Mouse (Mus musculus) lung, postnatal 4 days (tissue): ENCODE results near the gene Tacc2.

Experiments
- DNase-seq, 2 experiments: peaks; one replicate each; pipeline ENCODE4 v3.0.0; 2021

Gene Tacc2

DNA sequence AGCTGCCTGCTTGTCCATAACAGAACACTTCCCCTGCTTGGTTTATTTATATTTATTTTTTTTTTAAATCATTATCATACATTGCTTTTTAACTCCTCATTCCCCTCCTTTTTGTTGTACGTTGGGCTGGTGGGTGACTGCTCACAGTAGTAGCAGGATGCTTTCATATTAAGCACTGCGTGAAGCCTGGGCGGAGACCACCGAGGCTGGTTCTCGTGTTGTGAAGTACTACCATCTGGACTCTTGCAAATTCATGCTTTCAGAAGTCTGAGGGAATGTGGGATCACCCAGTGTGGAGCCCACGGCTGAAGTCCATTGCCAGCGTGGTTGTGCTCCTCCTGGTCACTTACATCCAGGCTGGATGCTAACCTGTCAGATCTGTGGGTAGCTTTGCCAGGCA is 154.6 kb downstream of the Tacc2 start:
- no peak for DNase-seq

DNA sequence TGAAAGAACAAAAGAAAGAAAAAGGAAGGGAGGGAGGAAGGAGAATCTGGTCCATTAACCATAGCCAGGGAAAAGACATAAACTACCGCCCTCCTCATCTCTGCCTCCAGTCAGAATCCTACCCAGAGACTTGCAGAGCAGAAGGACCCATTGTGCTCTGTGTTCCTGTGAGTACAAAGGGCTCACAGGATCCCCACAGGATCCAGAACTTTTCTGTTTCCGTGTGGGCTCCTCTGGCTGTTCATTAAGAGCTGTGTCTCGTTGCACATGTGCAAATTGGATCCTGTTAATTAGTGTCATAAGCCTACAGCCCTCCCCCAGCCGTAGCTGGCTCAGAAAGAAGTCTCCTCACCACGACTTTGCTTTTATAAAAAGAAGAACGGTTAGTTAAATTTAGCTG is 155.7 kb downstream of the Tacc2 start:
- no peak for DNase-seq

DNA sequence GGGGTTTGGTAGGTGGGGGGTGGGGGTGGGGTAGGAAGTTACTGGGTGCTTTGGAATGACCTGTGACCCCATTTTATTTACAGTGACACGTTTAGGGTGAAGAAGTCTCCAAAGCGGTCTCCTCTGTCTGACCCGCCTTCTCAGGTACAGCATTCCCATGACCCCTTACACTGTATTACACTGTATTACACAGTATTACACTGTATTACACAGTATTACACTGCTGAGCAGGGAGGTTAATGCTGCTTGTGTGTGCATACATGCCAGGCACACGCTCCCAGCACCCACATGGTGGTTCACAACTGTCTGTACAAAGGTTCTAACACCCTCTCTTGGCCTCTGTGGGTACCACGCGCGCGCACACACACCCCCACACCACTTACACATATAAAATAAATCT is 156.2 kb downstream of the Tacc2 start:
- no peak for DNase-seq

DNA sequence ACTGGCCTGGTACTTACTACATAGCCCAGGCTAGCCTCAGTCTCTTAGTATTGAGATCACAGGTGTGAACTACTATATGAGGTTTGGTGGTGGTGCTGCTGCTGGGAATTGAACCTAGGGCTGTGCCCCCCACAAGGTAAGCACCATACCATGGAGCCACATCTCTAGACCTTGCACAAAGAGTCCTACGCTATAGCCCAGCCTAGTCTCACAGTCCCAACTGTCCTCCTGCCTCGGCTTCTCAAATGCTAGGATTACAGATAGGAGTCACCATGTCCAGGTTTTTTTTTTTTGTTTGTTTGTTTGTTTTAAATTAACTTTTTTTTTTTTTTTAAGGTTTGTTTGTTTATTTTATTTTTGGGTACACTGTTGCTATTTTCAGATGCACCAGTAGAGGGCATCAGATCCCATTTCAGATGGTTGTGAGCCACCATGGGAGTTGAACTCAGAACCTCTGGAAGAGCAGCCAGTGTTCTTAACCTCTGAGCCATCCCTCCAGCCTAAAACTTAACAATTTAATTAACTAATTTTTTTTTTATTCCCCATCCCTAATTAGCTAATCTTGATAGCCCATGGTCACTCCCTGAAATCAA is 157.1 kb downstream of the Tacc2 start:
- DNase-seq: no peak

DNA sequence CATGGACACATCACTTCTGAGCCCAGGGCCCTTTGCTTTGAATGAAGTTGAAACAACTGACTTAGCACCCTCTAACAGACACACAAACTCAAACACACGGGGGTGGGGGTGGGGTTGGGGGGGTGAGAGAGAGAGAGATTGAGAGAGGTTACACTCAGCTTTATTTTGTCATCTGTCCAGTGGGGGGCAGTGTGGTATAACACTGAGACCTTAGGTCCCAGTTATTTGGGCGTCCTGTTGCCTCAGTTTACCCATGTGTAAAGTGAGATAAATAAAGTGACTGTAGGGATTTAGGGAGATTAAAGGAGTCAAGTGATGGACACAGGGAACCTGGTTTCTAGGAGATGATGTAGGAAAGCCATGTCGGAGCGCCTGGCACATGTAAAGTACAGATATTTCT is 163.9 kb downstream of the Tacc2 start:
- no peak for DNase-seq

DNA sequence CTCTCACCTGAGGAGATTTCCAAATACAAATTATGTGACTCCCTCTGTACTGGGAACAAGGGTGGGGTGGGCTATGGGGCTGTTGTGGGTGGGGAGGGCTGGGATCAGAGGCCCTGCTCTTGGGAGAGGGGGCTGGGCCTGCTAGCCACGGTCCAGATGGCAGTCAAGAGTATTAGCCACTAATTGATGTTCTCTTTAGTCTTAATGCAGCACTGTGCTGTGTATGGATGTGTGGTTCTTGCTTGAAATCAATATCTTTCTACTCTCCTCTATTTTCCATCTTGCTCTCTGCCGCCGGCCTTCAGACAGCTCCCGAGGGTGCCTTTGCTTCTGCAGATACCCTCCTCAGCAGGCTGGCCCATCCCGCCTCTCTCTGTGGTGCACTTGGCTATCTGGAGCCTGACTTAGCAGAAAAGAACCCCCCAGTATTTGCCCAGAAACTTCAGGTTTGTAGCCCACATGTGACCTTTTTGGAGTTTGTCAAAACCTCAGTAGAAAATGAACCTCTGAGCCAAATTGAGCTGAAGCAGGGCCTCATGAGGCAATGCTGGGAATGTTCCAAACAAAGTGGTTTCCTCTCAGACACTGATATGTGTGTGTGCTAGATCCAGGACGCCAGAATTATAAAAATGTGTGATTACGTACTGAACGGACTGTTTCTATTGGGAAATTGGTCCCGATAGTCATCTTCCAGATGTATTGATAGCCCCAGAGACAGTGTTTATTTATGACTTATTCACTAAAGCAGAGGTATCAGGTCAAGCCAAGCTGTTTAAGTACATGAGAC is 166.2 kb downstream of the Tacc2 start:
- DNase-seq: no peak

DNA sequence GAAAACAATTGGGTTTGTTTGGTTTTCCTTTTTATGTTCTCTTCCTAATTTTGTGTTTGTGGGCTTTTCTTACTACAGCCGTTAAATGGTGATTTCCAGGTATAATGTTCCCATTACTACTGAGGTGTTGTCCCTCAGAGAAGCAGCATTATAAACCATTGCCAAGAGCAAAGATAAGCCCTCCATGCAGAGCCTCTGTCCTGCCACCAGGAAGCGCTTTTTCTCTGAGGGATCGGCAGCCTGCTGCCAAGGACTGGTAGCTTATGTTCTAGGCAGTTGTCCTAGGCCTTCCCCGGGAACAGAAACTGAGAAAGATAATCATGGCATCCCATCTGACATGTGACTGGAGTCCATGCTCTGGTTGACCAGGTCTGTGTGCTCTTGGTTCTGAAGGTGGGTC is 171.9 kb downstream of the Tacc2 start:
- no peak for DNase-seq

DNA sequence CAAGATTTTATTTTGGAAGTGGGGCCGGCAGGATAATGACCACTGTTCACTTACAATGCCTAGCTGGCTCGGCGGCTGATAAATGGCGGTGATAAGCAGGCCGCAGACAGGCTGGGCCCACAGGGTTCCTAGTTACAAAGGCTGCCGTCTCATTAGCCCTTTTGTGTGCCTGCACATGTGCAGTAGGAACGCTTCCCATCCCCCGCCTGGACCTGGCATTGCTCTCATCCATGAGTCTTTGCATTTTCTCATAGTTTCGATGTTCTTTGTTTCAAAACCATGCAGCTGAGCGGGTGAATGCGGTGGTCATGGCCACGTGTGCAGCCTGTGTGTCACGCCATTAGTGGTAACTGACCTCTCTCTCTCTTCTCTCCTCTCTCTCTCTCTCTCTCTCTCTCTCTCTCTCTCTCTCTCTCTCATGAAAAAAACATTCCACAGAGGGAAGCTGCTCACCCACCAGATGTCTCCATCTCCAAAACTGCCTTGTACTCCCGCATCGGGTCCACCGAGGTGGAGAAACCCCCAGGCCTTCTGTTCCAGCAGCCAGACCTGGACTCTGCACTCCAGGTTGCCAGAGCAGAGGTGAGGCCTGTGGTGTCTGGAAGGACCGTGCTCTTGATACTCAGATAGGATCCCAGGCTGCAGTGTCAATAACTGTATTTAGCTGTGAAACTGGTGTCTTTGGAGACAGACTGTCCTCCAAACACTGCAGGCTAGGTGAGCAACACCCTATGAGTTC is 173.7 kb downstream of the Tacc2 start:
- DNase-seq: no peak

DNA sequence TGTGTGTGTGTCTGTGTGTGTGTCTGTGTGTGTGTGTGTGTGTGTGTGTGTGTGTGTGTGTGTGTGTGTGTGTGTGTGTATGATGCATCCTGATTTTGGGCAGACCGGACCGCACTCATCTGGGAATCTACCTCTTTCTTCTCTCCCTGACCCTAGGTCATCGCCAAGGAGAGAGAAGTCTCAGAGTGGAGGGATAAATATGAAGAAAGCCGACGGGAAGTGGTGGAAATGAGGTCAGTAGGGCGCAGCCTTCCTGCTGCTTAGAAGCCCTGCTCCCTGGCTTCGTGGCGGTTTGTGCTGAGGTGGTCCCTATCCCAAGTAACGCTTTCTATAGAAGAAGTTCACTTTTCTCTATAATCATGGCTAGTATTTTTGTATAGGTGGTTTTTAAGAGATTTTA is 174.4 kb downstream of the Tacc2 start:
- DNase-seq: no peak

DNA sequence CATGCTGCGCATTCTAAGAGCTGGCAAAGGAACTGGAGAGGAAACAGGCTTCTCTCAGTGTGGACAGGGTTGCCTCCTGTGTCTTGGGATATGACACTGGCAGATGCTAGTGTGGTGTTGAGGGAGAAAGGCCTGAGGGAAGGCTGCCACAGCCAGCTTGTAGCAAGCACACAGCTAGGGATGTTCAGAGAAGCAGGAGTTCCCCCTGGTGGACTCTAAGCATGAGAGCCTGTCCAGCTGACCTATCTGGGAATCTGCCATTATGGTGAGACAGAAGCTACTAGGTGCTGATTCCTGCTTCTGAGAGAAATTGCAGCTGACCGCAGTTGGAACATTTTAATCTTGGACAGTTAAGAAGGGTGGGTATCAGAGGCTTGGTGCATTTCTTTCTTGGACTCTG is 177.6 kb downstream of the Tacc2 start:
- peak in 1 of 2 experiments; percentile 33 for DNase-seq

DNA sequence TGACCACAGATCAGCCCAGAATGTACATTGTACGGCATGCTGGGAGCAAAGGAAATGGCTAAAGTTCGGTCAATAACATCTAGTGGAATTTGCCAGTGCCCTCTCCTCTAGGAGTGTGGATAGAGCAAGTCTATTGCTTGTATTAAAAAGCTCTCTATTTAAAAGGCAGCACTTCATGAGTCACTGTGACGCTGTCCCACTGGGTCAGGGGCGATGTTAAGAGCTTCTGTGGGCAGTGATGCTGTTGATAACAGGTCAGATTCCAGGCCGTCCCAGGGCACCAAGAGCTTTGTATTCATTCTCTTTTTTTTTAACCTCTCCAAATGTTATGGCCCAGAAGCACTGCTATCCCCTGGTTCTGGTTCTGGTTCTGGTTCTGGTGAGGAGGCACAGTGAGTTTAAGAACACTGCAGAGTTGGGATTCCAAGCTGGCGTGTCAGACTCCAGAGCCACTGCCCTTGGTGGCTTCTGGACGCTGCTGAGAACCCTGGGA is 179.2 kb downstream of the Tacc2 start:
- no peak for DNase-seq

DNA sequence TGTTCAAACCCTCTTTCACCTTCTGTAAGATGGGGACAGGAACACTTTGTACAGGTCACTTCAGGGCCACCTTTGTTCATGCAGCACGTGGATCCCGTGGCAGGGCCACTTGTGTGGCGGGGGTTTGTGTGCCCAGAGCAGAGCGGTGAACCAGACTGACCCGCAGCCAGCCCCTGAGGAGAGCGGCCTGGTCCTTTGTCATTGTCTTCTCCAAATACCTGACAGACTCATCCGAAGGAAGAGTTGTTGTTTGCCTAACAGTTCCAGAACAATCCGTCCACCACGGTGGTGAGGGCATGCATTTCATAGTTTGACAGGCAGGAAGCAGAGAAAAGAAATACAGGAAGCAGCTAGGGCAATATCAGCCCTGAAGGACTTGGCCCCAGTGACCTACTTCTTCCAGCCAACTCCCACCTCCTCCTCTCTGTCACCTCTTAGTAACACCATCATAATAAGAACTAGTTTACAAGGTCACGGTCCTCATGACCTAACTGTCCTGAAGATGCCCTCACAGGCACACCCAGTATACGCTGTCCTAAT is 180.2 kb downstream of the Tacc2 start:
- DNase-seq: peak in 1 of 2 experiments; percentile 12

DNA sequence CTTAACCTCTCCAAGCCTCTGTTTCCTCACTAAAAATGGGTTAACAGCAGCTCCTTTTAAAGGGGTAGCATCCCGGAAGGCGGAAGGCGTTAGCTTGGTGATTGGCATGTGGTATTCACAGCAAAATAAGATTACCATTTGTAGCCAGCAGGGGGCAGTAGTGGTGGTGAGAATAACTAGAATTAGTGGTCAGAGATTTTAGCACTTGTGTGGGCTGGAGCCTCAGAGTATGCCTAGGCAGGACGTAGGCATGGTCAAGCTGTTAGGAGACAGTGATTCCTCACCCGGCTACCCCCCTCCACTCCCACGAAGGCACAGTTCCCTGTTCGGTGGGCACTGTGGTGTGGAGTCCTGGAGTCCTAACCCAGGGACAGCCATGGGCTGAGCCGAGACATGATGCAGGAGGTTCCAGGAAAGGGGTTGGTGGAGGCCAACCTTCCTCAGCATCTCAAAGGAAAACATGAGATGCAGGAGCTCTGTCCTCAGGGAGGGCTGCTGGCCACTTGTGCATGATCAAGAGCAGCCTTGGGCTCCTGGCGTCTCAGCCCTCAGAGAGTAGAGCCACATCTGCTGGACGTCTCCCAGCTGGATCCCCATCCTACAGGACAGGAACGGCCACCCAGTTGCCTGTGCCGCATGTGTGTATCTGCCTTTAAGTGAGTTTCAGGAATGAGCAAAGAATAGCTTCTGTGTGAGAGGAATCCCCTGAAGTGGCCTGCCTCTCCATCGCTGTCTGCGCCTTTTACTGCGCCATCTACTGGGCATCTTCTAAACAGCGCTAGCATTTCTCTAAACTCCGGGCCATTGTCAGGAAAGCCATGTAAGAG is 185.0 kb downstream of the Tacc2 start:
- DNase-seq: peak; percentile 62 to 81

DNA sequence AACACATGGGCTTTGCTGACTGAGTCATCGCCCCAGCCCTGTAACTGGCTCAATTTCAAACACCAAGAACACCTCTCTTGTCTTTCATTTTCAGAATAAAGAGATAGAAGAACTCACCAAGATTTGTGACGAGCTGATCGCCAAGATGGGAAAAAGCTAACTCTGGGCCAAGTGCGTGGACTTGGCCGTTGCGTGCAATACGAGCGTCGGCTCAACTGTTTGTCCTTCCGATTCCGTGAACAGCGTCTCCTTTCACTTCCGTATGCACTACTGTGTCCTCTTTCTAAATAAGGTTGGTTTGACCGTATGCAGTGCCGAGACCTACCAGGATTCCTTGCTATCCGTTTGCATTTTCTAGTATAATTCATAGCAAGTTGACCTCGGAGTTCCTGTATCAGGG is 186.9 kb downstream of the Tacc2 start:
- DNase-seq: no peak

DNA sequence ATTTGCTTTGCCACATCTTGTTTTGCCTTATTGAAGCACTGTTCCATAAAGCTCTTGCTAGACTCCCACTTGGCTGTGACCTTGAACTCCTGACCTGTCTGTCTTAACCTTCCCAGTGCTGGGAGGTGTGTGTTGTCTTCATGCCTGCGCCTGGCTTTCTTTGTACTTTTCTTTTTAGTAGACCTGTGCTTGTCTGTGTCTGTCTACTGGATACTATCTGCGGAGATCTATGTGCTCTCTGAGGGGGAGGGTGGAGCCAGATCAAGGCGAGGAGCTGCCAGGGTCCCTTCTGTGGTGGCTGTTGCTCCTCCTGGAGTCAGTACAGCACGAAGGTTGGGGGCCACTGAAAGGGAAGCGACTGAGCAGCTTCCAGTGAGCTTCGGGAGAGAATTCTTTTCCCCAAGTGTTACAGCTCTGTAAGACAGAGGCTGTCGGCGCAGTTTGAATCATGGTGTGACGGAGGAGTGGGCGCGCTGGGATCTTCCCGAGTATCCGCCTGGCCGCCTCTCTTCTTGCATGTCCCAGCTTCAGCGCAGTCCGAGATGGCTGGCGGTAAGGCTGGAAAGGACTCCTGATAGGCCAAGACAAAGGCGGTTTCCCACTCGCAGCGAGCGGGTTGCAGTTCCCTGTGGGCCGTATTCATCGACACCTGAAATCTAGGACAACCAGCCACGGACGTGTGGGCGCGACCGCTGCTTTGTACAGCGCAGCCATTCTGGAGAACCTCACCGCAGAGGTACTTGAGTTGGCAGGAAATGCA is 189.4 kb downstream of the Tacc2 start:
- DNase-seq: no peak

DNA sequence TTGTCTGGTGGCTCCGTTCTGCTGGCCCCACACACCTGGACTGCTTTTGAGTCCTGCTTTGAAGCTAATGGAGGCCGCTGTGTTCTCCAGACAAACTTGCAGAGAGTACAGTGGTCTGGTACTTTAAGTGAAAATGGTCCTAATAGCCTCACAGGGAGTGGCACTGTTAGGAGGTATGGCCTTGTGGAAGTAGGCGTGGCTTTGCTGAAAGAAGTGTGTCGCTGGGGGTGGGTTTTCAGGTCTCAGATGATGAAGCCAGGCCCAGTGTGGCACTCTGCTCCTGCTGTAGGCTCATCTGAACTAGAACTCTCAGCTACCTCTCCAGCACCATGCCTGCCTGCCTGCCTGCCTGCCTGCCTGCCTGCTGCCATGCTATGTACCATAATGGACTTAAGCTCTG is 190.9 kb downstream of the Tacc2 start:
- no peak for DNase-seq

DNA sequence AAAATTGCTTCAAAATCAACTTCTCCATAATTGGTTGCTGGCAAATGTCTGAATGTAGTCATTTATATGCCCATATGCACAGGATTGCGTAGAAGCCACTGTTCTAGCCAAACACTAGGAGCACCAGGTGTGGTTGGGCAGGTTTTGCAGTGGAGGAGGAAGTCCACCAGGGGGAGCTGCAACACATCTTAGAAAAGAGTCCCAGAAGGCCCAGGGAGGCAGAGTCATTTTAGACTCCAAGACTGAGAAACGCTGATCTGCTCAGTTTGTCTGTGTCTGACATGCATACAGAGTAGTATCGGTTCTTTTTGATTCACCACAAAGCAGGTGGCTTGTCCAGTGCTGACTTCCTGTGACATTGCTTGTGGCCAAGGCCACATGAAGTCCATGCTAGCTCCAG is 193.5 kb downstream of the Tacc2 start:
- peak; percentile 69 to 86 for DNase-seq

DNA sequence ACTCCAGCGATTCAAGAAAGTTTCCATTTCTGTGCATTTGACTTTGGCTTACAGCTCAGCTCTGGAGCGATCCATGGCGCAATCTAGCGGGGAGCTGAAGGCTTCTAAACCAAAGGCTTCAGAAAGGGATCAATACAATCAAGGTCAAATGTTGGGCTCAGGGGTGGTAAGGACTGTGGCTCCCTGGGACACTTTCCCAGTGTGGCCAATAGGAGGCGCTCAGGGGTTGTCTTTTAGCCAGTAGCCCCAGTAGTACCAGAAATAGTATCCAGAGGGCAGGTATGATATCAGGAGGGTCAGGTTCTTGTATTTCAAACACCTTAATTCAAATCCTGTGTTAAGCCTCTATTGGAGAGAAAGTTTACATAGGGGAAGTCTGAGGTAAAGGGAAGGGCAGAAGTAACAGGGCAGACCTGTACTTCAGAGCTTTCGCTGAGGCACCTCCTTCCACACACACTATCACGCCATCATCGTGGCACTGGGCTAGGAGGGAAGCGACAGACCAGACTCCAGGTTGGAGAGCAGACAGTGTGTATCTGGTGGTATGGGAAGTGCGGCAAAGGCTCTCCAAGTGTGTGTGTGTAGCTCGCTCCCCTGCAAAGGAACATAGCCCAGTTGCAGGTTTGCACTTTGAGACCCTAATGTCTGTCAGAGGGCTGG is 196.1 kb downstream of the Tacc2 start:
- DNase-seq: peak in 1 of 2 experiments; percentile 64

DNA sequence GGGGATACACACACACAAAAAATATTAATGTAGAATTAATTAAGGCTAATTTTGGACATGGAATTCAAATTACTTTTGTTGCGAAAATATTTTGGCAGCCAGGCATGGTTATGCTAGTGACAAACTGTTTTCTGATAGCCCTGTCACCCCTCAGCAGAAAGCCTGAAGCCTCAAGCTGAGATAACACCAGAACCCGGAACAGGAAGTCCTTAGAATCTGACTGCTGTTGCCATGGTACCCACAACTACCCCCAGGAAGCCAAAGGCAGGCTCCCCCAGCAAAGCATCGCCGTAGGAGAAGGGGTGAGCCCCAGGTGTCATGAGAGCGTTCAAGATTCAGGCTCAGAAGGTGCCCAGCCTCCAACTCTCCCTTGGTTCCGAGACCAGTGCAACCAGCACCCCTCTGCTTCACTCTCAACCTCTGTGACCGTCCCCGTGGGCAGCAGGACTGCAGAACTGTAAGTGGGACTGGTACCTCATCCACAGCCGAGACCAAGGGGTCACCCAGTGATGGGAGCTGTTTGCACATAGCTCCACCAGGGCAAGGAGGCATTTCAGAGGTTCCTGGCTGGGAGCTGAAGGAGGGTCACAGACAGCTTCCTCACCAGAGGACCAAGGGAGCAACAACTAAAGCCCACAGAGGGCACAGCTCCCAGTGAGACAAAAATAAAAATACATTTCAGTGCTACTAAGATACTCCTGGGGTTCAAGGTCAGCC is 196.8 kb downstream of the Tacc2 start, which contains the start of gene Btbd16:
Gene Btbd16 (plus strand): TSS at position 156 of the 717 bp plus-strand sequence.
- no peak for DNase-seq

DNA sequence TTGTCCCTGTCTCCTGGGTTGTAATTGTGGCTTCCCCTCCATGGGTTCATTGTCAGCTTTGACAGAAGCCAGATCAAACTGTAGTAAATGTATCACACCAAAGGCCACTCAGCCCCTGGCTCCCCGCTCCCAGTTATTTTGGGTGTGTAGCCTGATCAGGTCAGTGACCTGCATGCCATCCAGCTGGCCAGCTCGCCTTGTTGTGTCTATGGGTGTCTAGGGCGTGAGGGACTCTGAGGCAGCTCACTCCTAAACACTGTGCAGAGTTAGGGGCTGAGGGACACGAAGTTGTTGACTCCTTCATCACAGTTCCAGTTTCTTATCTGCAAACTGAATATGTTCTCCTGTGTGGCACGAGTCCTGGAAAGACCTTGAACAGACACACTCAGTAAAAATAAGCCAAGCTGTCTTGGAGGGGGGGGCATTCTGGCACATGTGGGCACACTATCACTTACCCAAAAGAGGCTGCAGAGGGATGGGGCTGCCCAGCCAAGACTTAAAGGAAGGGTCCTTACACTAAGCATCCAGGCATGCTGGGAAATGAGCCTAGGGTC is 203.7 kb downstream of the Tacc2 start:
- DNase-seq: no peak
